Mouse (Mus musculus) gastrocnemius, postnatal 14 days (tissue): ENCODE results near the gene Mcm3. TPM values are rescaled to one million over a fixed set of nuclear protein-coding genes. Genes with fewer than 3 reads are reported as not detected.
A peak's percentile ranks its signal among the peaks of the same experiment; 100 is the strongest.

Source experiments
- DNase-seq: peaks from one replicate; pipeline ENCODE4 v3.0.0; 2021; ENCODE audit warnings: mixed read lengths
- intact Hi-C: fragments of 180-260 bp; cut with DNase I; formaldehyde crosslinking; loops from one replicate; pipeline ENCODE4 v1.15.1; 2025; ENCODE audit warnings: low total_unique reads
- long read RNA-seq, 2 experiments: library from polyadenylated mRNA; stranded (forward); transcript quantifications; one replicate each; pipeline ENCODE4 v2.0.0; 2021
- total RNA-seq, 2 experiments: library from RNA; stranded (reverse); gene quantifications; 2 replicates each; pipeline ENCODE4 v1.2.3; 2021

Gene Mcm3
- total RNA-seq, result 1 to 10 TPM; 5.4 to 8.7 TPM
- long read RNA-seq, experiment 1, transcript Mcm3-201 (17 exons, 3,031 nt), result major isoform, 7 of 7 reads
- long read RNA-seq, experiment 1, partial matches to known transcripts, result 0 of 7 reads
- long read RNA-seq, experiment 1, other reads (novel, unspliced or antisense), result 0 of 7 reads
- long read RNA-seq, experiment 2, transcript Mcm3-201 (17 exons, 3,031 nt), result major isoform, 6 of 7 reads
- long read RNA-seq, experiment 2, partial matches to known transcripts, result 0 of 7 reads
- long read RNA-seq, experiment 2, other reads (novel, unspliced or antisense), result 1 of 7 reads

DNA sequence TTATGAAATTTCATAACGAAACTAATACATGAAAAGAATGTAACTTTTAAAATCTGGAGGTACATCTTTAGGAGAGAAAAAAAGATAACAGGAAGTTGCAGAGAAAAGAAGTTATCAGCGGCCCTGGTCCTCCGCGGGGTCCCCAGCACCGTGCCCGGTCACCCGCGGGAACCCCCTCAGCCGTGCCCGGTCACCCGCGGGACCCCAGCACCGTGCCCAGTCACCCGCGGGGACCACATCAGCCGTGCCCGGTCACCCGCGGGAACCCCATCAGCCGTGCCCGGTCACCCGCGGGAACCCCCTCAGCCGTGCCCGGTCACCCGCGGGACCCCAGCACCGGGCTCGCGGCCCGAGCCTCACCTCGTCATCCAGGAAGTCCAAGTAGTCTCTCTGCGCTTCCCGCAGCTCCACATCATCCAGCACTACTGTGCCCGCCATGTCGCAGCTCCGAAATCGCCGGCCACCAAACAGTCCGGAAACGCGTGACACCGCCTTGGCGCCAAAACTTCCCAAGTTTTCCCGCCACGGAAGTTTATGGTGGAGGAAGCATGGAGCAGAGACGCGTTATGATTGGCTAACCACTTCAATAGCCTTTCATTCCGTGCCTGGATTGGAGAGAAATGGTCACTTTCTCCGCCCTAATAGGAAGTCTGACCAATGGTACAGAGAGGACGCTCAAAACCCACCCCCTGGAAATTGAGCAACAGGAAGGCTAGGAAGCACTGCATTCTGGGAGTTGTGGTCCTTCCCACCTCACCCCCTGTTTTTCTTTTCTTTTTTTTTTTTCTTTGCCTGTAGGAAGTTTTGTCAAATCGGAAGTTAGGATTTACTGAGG is at the start of gene Mcm3:
Mcm3 (minus strand) TSS at position 542 of the 835 bp plus-strand sequence.
- intact Hi-C loops, result no loop called here
- DNase-seq, result peak; percentile 86

DNA sequence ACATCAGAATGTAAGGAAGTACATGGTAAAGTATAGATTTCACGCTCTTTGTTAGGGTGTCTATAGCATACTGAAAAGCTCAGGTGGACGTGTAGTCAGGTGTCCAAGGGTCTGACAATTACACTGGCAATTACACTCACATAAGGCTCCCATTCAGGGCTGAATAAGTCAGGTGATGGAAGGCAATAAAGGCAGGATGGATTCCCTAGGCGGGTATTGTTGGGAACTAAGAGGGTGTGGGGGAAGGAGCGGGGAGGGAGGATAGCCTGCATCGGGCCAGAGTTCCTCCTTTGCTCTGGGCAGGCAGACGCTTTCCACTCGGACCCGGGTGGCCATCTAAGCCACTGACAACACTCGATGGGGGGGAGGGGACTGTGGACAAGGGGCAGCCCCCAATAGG is 47.9 kb upstream of the Mcm3 start:
- intact Hi-C loops, result no loop called here
- DNase-seq, result no peak

DNA sequence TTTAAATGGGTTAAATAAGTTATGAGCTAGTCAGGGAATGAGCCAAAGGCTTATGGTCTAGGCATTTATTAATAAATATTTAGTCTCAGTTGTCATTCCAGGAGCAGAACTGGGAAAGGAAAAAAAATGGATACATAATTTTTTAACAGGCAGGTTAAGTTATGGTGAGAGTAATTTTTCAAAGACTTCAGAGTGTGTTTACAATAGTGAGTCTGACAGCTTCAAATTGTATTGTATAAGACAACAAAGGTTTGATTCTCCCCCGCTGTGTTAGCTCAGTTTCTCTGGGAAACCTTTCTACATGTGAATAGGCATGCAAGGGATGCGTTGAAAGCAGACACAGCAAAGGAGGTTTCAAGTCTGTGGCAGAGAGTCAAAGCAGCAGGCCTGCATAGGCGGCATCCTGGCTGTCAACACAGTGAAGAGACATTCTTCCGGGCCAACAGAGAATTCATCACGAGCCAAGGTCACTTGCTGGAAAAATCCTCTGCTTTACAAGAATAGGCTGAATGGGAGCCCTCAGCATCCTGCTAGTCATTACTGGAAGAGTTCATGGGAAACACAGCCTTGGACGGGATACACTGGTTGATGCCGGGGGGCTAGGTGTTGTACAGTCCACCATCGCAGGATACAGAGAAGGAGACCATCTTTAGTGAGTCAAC is 47.3 kb upstream of the Mcm3 start:
- DNase-seq, result no peak
- intact Hi-C loops, result no loop called here

DNA sequence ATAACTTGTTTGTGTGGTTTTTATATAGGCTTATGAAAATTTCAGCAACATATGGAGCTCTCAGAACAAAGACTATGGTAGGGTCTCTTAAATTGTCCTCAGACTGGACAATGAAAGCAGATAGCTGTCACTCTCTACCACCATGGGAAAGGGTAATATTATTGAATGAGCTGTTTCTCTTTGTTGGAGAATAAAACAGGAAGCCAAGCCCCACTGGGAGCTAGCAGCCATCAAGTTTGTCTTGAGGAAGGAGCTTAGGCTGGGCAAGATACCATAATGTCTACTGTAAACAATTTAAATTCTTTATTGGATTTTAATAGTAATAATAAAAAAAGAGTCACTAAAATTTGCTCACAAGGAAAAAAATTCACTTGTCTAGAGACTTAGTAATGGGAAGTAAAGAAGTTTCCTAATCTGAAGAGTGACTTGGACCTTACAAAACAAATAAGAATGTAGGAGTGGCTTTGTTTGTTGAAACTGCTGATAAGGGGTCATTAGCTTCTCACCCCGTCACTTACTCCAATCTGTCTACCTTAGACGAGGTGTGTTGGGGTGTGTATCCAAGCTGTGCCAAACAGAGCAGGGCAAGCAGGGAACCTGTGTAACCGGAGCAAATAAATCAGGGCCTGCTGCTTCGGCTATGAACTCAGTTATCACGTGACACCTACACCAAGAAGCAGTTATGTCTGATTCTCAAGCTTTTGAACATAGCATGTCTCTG is 43.5 kb upstream of the Mcm3 start:
- no peak for DNase-seq
- intact Hi-C loops, result no loop called here

DNA sequence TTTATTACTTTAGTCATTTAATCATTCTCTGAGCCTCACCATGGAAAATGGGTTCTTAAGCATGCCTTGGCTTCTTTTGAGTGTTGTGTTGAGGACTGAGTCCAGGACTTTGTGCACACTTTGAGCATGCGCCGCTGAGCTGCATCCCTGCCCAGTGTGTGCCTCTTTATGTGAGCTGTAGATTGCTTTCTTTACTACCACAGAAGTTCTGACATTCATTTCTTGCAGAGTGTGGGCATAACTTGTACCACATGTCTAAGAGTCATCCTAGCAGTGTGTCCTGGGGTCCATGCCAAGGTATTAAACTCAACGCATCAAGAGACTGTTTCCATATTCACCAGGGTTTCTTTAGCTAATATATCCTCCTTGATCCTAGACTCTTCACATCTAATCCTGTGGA is 41.8 kb upstream of the Mcm3 start:
- DNase-seq, result no peak
- intact Hi-C loops, result no loop called here

DNA sequence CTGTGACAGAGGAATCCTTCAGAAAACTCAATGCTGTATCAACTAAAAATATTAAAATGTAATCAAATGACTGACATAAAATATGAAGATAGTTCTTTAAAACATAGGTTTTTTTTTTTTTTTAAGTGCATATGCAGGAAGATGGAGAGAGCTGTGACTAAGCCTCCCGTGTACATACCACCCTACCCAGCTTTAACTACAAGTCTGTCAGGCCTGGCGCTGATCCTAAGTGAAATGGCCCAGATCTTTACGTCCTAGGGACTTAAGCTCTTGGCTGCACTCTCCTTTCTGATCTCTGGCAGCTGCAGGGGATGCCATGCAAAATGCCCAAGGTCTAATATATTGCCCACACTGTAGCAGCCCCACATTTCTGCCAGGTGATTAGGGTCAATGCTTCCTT is 40.7 kb upstream of the Mcm3 start:
- intact Hi-C loops, result no loop called here
- DNase-seq, result no peak

DNA sequence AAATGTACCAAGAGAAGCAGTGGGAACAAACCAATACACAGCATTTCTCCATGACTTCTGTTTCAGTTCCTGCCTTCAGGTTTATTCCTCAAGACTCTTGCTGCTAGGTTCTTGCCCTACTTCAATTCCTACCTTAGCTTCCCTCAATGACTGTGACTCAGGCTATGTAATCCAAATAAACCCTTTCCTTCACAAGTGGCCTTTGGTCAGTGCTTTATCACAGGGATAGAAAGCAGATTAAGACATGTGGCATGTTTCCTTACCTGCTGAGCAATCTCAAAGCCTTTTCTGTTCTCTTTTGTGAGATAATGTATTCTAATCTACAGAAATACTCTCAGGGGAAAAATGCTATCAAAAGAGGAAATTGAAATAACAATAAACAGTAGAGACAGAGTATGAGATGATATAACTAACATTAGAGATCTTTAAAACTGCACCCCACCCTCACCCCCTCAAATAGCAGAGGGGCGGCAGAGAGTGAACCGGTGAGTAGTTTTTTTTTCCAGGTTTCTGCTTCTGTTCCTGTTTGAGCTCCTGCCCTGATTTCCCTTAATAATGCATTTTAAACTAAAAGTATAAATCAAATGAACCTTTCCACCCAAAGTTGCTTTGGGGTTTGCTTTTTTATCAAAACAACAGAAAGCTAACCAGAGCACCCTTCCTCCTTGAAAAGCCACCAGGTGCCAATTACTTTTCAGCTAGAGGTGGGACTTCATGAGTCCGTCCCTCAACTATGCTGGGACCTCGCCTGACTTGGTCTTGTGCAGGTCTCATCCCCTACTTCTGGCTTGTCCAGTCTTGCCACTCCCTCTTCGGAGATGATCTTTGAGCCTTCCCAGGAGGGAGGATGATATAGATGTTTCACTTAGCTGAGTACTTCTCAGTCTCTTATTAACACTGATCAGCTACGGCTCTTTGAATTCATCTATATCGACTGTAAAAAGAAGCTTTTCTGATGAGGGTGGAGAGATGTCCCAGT is 37.1 kb upstream of the Mcm3 start:
- intact Hi-C loops, result no loop called here
- DNase-seq, result no peak

DNA sequence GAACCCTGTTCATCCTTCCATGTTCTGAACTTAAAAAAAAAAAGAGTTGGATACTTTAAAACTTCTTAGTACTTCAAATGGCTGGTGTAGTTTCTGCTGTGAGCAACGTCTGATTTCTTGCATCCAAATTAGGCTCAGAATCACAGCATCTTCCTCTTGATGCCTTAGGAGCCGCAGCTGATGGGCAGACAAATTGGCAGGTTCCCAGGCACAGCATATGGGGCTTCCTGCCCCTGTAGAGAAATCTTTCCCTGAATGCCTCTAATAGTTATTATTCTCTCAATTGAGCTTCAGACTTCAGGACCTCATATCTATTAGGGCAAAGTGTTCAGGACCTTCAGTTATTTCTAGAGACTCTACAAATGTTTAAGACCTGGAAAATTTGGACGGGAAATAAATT is 19.8 kb upstream of the Mcm3 start:
- no peak for DNase-seq
- intact Hi-C loops, result no loop called here

DNA sequence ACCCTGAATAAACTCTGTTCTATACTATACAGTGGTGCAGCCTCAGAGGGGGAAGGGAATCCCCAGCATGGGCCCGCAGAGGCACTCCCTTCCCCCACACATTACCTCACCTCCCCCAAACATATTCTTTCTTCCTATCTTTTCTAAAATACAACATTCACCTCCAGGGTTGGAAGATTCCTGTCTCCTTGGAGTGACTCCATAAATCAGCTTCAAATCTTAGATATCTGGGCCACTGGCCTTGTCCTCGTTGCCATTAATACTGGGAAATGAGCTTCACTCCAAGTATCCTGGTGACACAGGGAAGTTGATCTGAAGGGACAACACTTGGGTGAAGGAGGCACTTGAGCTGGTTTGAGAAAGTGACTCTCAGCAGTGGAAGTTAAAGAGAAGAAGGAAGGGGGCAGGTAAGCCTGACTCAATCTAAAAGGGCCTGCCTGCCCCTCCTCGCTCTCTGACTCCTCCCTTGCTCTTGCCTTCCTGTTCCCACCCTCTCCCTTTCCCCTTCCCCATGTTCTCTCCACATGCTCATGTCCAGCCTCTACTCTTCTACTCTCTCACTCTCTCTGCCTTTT is 16.5 kb upstream of the Mcm3 start:
- no peak for DNase-seq
- intact Hi-C loops, result no loop called here

DNA sequence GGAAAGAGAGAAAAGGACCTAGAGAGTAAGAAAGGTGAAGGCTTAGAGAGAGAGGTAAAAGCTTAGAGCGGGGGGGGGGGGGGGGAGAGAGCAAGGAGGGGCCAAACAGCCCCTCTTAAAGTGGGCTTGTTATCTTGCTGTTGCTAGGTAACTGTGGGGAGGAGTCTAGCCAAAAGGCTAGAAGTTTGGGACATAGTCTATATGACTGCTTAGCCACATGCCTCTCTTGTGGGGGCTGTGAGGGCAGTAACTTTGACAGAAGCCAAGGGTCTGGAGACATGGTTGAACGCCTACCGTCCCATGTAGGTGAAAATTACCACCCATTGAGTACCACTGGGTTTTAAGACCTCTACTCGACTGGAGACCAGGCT is 13.0 kb upstream of the Mcm3 start:
- no peak for DNase-seq
- intact Hi-C loops, result no loop called here

DNA sequence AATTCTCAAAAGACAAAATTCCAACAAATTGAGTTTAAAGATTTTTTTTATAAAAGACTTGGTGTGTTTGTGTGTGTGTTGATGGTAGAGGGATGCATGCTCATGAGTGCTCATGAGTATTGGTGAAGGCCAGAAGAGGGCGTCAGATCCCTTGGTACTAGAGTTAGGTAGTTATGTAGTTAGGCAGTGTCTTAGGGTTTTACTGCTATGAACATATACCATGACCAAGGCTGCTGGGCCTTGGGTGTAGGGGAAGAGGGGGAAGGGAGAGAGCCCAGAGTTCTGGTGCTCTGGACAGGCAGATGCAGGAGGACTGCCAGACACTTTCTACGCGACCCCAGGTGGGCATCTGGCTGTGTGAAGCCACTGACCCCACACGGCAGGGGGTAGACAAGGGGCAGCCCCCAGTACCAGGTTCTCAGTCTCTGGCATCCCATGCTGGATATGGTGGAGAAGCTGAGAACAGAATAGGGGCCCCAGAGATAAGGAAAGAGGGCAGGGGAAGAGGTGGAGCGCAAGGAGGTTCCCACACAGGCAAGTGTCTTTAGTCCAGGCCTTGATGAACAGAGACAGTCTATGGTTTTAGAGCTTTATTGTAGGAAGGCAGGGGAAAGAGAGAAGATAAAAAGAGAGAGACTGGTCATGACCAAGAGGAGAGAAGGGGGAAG is 12.5 kb upstream of the Mcm3 start:
- intact Hi-C loops, result no loop called here

DNA sequence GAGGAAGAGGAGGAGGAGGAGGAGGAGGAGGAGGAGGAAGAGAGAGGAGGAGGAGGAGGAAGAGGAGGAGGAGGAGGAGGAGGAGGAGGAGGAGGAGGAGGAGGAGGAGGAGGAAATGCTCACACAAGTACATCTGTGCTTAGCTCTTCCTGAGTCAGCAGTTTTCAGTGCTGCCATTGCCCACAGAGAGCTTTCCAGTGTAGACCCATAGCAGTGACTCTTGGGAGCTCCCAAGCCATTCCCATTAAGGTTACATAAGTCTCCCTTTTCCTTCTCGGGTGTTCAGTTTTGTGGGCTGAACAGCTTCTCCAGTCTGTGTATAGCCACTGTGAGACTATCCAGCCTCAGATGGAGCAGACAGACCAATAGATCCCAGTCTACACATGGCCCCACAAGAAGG is 10.4 kb upstream of the Mcm3 start:
- no peak for DNase-seq
- intact Hi-C loops, result no loop called here

More for the DNA sequence above, 12.5 kb upstream of the Mcm3 start:
- no peak for DNase-seq

DNA sequence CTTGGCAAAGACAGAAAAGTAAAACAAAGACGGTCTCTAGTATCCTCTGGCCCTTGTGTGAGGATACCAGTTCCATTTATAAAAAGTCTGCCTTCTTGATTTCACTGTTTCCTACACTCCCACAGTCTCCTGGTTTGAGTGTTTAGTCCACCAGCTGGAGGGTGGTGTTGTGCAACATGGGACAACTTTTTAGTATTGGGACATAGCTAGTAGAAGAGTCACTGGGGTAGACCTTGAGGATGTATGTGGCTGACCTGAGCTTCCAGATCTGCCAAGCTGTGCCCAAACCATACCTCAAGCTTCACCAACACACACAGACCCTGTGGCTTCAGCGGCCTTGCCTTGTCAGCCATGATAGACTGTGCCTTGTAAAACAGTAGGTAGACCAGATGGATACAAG is 7.9 kb upstream of the Mcm3 start:
- intact Hi-C loops, result no loop called here
- DNase-seq, result no peak

DNA sequence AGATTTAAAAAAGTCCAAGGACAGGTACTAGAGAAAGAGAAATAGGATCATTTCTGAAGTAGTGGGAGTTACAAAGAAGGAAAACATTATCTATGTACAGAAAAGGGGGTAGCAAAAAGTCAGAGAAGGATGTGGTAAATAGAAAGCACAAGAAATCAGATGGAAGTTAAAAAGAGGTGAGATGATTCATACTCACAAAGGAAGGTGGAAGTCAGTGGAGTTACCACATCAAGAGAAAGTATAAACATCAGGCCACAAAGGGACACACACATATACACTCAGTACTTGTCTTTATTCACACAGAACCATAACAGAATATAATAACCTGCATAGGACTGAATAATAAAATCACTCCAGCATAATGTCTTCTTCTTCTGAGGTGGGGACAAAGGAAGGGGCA is 4.9 kb upstream of the Mcm3 start:
- DNase-seq, result no peak
- intact Hi-C loops, result no loop called here

DNA sequence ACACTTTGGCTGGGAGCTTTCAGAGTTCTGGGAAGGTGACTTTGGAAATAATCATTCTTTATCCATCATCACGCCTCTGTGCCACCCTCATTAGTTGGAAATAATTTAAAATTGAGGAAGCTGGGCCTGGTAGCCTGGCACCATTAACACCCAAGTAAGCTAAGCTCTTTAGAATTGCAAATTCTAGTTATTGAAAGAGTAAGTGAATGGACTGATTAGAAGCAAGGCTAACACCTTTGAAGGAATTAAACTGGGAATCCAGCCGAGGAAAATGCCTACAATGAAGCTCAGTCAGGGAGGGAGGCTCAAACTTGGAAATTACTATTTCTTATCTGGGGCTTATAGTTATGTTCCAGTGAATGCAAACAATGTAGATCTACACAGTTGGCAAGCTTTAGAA is 3.8 kb upstream of the Mcm3 start:
- DNase-seq, result no peak
- intact Hi-C loops, result no loop called here

DNA sequence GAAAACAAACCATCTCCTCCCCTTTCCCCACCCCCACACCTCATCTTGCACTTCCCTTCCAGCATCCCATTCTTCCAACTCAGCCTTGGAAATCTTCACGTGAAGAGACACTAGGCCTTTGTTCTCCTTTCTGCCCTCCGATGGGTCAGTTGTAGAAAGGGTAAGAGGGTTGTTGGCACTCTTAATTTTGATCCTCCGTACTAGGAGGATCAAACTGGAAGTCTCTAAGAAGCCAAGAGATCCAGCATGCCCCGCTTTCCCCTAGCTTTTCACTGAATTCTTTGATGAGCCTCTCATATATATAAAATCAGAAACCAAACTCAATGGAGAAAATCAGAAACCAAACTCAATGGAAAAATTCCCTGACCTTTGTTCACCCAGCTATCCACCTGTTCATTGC is 3.4 kb upstream of the Mcm3 start:
- intact Hi-C loops, result no loop called here

DNA sequence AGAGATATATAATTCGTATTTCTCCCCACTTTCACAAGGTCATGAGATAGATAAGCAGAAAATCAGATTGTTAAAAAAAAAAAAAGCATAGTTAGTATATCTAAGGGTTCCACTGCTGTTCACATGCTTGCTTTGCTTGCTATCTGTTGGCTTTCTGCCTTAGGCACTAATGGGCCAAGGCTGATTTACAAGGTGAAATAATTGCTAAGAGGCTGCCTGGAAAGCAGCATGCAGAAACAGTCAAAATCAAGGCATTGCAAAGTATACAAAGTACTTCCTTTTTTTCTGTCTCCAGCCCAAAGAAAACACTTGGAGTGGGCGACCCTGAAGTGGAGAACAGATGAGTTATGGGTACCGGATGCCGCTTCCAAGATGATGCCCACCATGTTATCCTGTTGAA is 847 bp upstream of the Mcm3 start:
- no peak for DNase-seq
- intact Hi-C loops, result no loop called here

More for the DNA sequence above, 3.4 kb upstream of the Mcm3 start:
- no peak for DNase-seq

DNA sequence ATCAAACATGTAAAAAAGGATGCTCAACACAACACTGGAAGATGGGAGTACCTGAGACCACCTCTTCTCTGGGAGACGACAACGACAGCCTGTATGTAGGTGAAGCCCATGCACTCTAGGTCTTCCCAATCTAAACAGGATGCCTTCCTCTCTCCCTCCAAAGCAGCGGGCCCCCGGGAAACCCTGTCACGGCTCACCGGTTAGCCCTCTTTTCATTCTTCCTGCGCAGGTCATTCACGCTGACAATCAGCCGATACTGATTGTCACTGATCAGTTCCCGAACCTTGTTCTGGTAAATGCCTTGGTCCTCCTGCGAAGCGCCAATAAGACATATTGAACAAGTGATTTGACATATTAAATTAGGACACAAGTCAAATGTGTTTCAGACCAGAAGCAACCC is 2.5 kb downstream of the Mcm3 start:
- intact Hi-C loops, result no loop called here
- DNase-seq, result no peak
